Mouse (Mus musculus) stomach, postnatal 0 days (tissue): ENCODE measurements around the gene Dohh. TPM values are rescaled to one million over a fixed set of nuclear protein-coding genes. Genes with fewer than 3 reads are reported as not detected.
A peak's percentile ranks its signal among the peaks of the same experiment; 100 is the strongest.

ENCODE experiments used
- ATAC-seq: fragments of 200-750 bp; cut with Nextera tagmentation; 2 replicates; pipeline ENCODE4 v1.8.0; 2017; ENCODE audit not compliant: low FRiP score, low TSS enrichment
- DNase-seq: peaks from one replicate; pipeline ENCODE4 v3.0.0-alpha.2; 2016; ENCODE audit warnings: low spot score
- H3K27ac ChIP-seq: fragments of 300-500 bp; sonication (generic); replicated peaks from 2 replicates; pipeline ENCODE4 v1.5.1; 2014; ENCODE audit warnings: mild to moderate bottlenecking, control low read depth
- H3K27me3 ChIP-seq: fragments of 300-500 bp; sonication (generic); 2 replicates; pipeline ENCODE4 v1.6.1; 2014; ENCODE audit warnings: low read length; ENCODE audit not compliant: control insufficient read depth, insufficient read depth
- H3K36me3 ChIP-seq: fragments of 300-500 bp; sonication (generic); 2 replicates; pipeline ENCODE4 v1.6.1; 2014; ENCODE audit warnings: low read length, mixed read lengths; ENCODE audit not compliant: control insufficient read depth, insufficient read depth
- H3K4me1 ChIP-seq: fragments of 300-500 bp; sonication (generic); replicated peaks from 2 replicates; pipeline ENCODE4 v1.6.1; 2014; ENCODE audit warnings: antibody characterized with exemption; ENCODE audit not compliant: control insufficient read depth, insufficient read depth
- H3K4me2 ChIP-seq: fragments of 300-500 bp; sonication (generic); replicated peaks from 2 replicates; pipeline ENCODE4 v1.6.1; 2014; ENCODE audit warnings: low read depth, mild to moderate bottlenecking, control low read depth, moderate library complexity
- H3K4me3 ChIP-seq: fragments of 300-500 bp; sonication (generic); 2 replicates; pipeline ENCODE4 v1.5.1; 2014; ENCODE audit warnings: low read depth, low read length, control low read depth
- H3K9ac ChIP-seq: fragments of 300-500 bp; sonication (generic); 2 replicates; pipeline ENCODE4 v1.6.1; 2014; ENCODE audit warnings: mild to moderate bottlenecking, low read length, control low read depth, mixed read lengths
- H3K9me3 ChIP-seq: fragments of 300-500 bp; sonication (generic); 2 replicates; pipeline ENCODE4 v1.6.1; 2016; ENCODE audit warnings: low read length; ENCODE audit not compliant: control insufficient read depth
- CTCF ChIP-seq: IDR thresholded peaks from 2 replicates; pipeline ENCODE4 v1.5.1; 2016; ENCODE audit warnings: antibody characterized with exemption, low read depth, mild to moderate bottlenecking, moderate library complexity
- EP300 ChIP-seq: optimal IDR thresholded peaks from 2 replicates; pipeline ENCODE3; 2016; ENCODE audit warnings: antibody characterized with exemption
- WGBS: fragments of 180-500 bp; shearing (Covaris S2); extraction: QIAGEN DNeasy Blood & Tissue Kit; methylation state at CpG from one replicate; pipeline ENCODE4 v1.1.7; 2014; 5-methylcytosine and 5-hydroxymethylcytosine counted together
- polyA plus RNA-seq: library from polyadenylated mRNA; unstranded; fragments of >200 nt; fragmentation: Nextera tagmentation; extraction: Ambion mirVana; gene quantifications from 2 replicates; pipeline ENCODE4 v1.2.1, GENCODE M21; 2015

Dohh gene
- polyA plus RNA-seq, 1 experiment from 2014 or later, result 59.4 TPM

- 87% methylated on average over 8 of the region's 8 CpGs for WGBS
- H3K27me3 ChIP-seq, result no peaks in the 10 kb centered on the region
- no peak for TF ChIP-seq EP300
- no peak for TF ChIP-seq CTCF
- H3K4me3 ChIP-seq, result no peak overlapping the region
- H3K4me1 ChIP-seq, result peaks cover 8% of the 10 kb centered on the region; the same call in 1 of the 2 replicates
- H3K4me2 ChIP-seq, result no peak overlapping the region
- ATAC-seq, result no peak
- no peak overlapping the region for H3K9ac ChIP-seq
- H3K27ac ChIP-seq, result no peak overlapping the region
- no peaks in the 10 kb centered on the region for H3K36me3 ChIP-seq
- no peaks in the 10 kb centered on the region for H3K9me3 ChIP-seq
- DNase-seq, result peak; percentile 12
These were observed 43.7 kb downstream of the Dohh start for GRCm38 (mm10) chr10:81427804-81428506.

- Histone ChIP-seq H3K36me3 (no peaks in the 10 kb centered on the region), H3K4me1 (peaks cover 8% of the 10 kb centered on the region; the same call in 1 of the 2 replicates), H3K27ac (no peak overlapping the region), H3K27me3 (no peaks in the 10 kb centered on the region), H3K9ac (no peak overlapping the region), H3K9me3 (no peaks in the 10 kb centered on the region), H3K4me3 (no peak overlapping the region), H3K4me2 (no peak overlapping the region)
- 90% methylated on average over 7 of the region's 7 CpGs for WGBS
- no peak for DNase-seq
- ATAC-seq, result no peak
- TF ChIP-seq CTCF (no peak), EP300 (no peak)
These were observed 44.3 kb downstream of the Dohh start for GRCm38 (mm10) chr10:81428507-81428870.

- no peaks in the 10 kb centered on the region for H3K27me3 ChIP-seq
- H3K4me2 ChIP-seq, result no peak overlapping the region
- H3K9ac ChIP-seq, result no peak overlapping the region
- peak overlapping the region; percentile 94 for H3K27ac ChIP-seq
- peak; percentile 12 for DNase-seq
- 37% methylated on average over 2 of the region's 2 CpGs for WGBS
- TF ChIP-seq CTCF (no peak), EP300 (no peak)
- peak overlapping the region; percentile 75; the same call in 1 of the 2 replicates for H3K4me3 ChIP-seq
- peaks cover 6% of the 10 kb centered on the region; the same call in 1 of the 2 replicates for H3K4me1 ChIP-seq
- ATAC-seq, result no peak
- H3K9me3 ChIP-seq, result no peaks in the 10 kb centered on the region
- no peaks in the 10 kb centered on the region for H3K36me3 ChIP-seq
These were observed 44.9 kb downstream of the Dohh start for GRCm38 (mm10) chr10:81429092-81429491.

- peaks cover 4% of the 10 kb centered on the region; the same call in 1 of the 2 replicates for H3K4me1 ChIP-seq
- TF ChIP-seq EP300, result no peak
- peak; percentile 28; the same call in 1 of the 2 replicates for TF ChIP-seq CTCF
- H3K4me2 ChIP-seq, result peak overlapping the region; percentile 86
- 0% methylated on average over 16 of the region's 20 CpGs for WGBS
- H3K9me3 ChIP-seq, result no peaks in the 10 kb centered on the region
- H3K27ac ChIP-seq, result peak overlapping the region; percentile 94
- peak overlapping the region; percentile 75 for H3K4me3 ChIP-seq
- DNase-seq (peak; percentile 89), ATAC-seq (peak; percentile 45)
- H3K9ac ChIP-seq, result peak overlapping the region; percentile 81
- H3K27me3 ChIP-seq, result no peaks in the 10 kb centered on the region
- H3K36me3 ChIP-seq, result no peaks in the 10 kb centered on the region
These were observed 45.4 kb downstream of the Dohh start for GRCm38 (mm10) chr10:81429605-81430061.

- Histone ChIP-seq H3K27ac (peak overlapping the region; percentile 94), H3K36me3 (no peaks in the 10 kb centered on the region), H3K4me3 (peak overlapping the region; percentile 75), H3K9me3 (no peaks in the 10 kb centered on the region), H3K4me2 (peak overlapping the region; percentile 86), H3K4me1 (peaks cover 4% of the 10 kb centered on the region; the same call in 1 of the 2 replicates), H3K27me3 (no peaks in the 10 kb centered on the region), H3K9ac (peak overlapping the region; percentile 81)
- under 1% methylated on average over 40 of the region's 89 CpGs for WGBS
- TF ChIP-seq EP300 (no peak), CTCF (no peak)
- peak; percentile 77 for DNase-seq
- peak; percentile 18 for ATAC-seq
These were observed 46.1 kb downstream of the Dohh start for GRCm38 (mm10) chr10:81430141-81430830.
